Mouse (Mus musculus) MEL (cell line): ENCODE data around the gene Xpot. TPM values are rescaled to one million over a fixed set of nuclear protein-coding genes. Genes with fewer than 3 reads are reported as not detected.

Source experiments
- DNase-seq: peaks from one replicate; pipeline ENCODE4 v3.0.0; 2011; ENCODE audit warnings: low read depth, low spot score
- H3K27ac ChIP-seq: 2 replicates; pipeline ENCODE4 v1.5.1; 2012; ENCODE audit warnings: low read depth, mild to moderate bottlenecking, control low read depth, low read length, moderate library complexity; ENCODE audit not compliant: control insufficient read depth
- H3K27me3 ChIP-seq, 2 experiments: fragments of 150-350 bp in 1 of 2; sonication (generic) in 1 of 2; 2 replicates each; pipeline ENCODE4 v1.6.1; 2012; ENCODE audit warnings: low read length in 2 of 2, mild to moderate bottlenecking in 2 of 2, improper control_type of control experiment in 1 of 2, moderate library complexity in 1 of 2; ENCODE audit not compliant: insufficient read depth in 2 of 2, control insufficient read depth in 1 of 2
- H3K36me3 ChIP-seq, 2 experiments: 2 replicates each; pipeline ENCODE4 v1.6.1; 2012 to 2014; ENCODE audit warnings: low read length in 2 of 2, improper control_type of control experiment in 1 of 2, inconsistent platforms in 1 of 2, mild to moderate bottlenecking in 1 of 2; ENCODE audit not compliant: insufficient read depth in 2 of 2, control insufficient read depth in 1 of 2
- H3K4me1 ChIP-seq, 2 experiments: fragments of 150-350 bp in 1 of 2; sonication (generic) in 1 of 2; 2 replicates each; pipeline ENCODE4 v1.6.1; 2012; ENCODE audit warnings: low read length in 2 of 2, improper control_type of control experiment in 1 of 2, mild to moderate bottlenecking in 1 of 2; ENCODE audit not compliant: insufficient read depth in 2 of 2, control insufficient read depth in 1 of 2
- H3K4me3 ChIP-seq, 2 experiments: fragments of 150-350 bp in 1 of 2; sonication (generic) in 1 of 2; 2 replicates each; pipeline ENCODE4 v1.5.1; 2012; ENCODE audit warnings: low read depth in 2 of 2, low read length in 2 of 2, mild to moderate bottlenecking in 2 of 2, moderate library complexity in 2 of 2, control low read depth in 1 of 2, improper control_type of control experiment in 1 of 2; ENCODE audit not compliant: control insufficient read depth in 1 of 2, insufficient read depth in 1 of 2
- H3K79me2 ChIP-seq: 2 replicates; pipeline ENCODE4 v1.6.1; 2012; ENCODE audit warnings: mild to moderate bottlenecking, low read length, moderate library complexity; ENCODE audit not compliant: control insufficient read depth, poor library complexity, insufficient read depth
- H3K9ac ChIP-seq: 2 replicates; pipeline ENCODE4 v1.6.1; 2012; ENCODE audit warnings: low read depth, mild to moderate bottlenecking, control low read depth, low read length, moderate library complexity; ENCODE audit not compliant: control insufficient read depth, poor library complexity, severe bottlenecking
- H3K9me3 ChIP-seq: fragments of 150-350 bp; sonication (generic); replicated peaks from 2 replicates; pipeline ENCODE4 v1.6.1; 2012; ENCODE audit warnings: mild to moderate bottlenecking, low read length, improper control_type of control experiment, moderate library complexity; ENCODE audit not compliant: insufficient read depth
- CHD1 ChIP-seq: IDR thresholded peaks from 2 replicates; pipeline ENCODE4 v1.6.1; 2012; ENCODE audit warnings: low read depth, mild to moderate bottlenecking, inconsistent platforms, low read length, improper control_type of control experiment
- ELF1 ChIP-seq: IDR thresholded peaks from 2 replicates; pipeline ENCODE4 v1.6.1; 2014; ENCODE audit warnings: low read depth, mild to moderate bottlenecking, inconsistent platforms, low read length, improper control_type of control experiment, moderate library complexity
- JUND ChIP-seq: IDR thresholded peaks from 2 replicates; pipeline ENCODE4 v1.6.1; 2011; ENCODE audit warnings: low read depth, mild to moderate bottlenecking, improper control_type of control experiment, low read length
- MAX ChIP-seq: IDR thresholded peaks from 2 replicates; pipeline ENCODE4 v1.6.1; 2011; ENCODE audit warnings: low read length, improper control_type of control experiment
- MAZ ChIP-seq: IDR thresholded peaks from 2 replicates; pipeline ENCODE4 v1.6.1; 2012; ENCODE audit warnings: low read depth, mild to moderate bottlenecking, inconsistent platforms, low read length, improper control_type of control experiment
- MEF2A ChIP-seq: IDR thresholded peaks from 2 replicates; pipeline ENCODE4 v1.6.1; 2014; ENCODE audit warnings: low read depth, mild to moderate bottlenecking, inconsistent platforms, low read length, improper control_type of control experiment; ENCODE audit not compliant: poor library complexity, insufficient replicate concordance, severe bottlenecking; ENCODE audit errors: extremely low read depth
- MYC ChIP-seq: IDR thresholded peaks from 2 replicates; pipeline ENCODE4 v1.6.1; 2011; ENCODE audit warnings: low read depth, mild to moderate bottlenecking, low read length, improper control_type of control experiment, moderate library complexity
- NELFE ChIP-seq: IDR thresholded peaks from 2 replicates; pipeline ENCODE4 v1.6.1; 2011; ENCODE audit warnings: low read depth, low read length, improper control_type of control experiment
- RAD21 ChIP-seq: IDR thresholded peaks from 2 replicates; pipeline ENCODE4 v1.6.1; 2011; ENCODE audit warnings: mild to moderate bottlenecking, low read depth, low read length, improper control_type of control experiment
- RCOR1 ChIP-seq: IDR thresholded peaks from 2 replicates; pipeline ENCODE4 v1.6.1; 2012; ENCODE audit warnings: low read depth, mild to moderate bottlenecking, inconsistent platforms, low read length, improper control_type of control experiment
- SMC3 ChIP-seq: IDR thresholded peaks from 2 replicates; pipeline ENCODE4 v1.6.1; 2011; ENCODE audit warnings: low read depth, low read length, improper control_type of control experiment
- TAL1 ChIP-seq: IDR thresholded peaks from 2 replicates; pipeline ENCODE4 v1.6.1; 2012; ENCODE audit warnings: mild to moderate bottlenecking, inconsistent platforms, low read length, moderate library complexity, mixed read lengths
- TBP ChIP-seq: IDR thresholded peaks from 2 replicates; pipeline ENCODE4 v1.8.0; 2011; ENCODE audit warnings: low read depth, low read length, improper control_type of control experiment
- USF1 ChIP-seq: IDR thresholded peaks from 2 replicates; pipeline ENCODE4 v1.6.1; 2014; ENCODE audit warnings: low read depth, mild to moderate bottlenecking, inconsistent platforms, low read length, improper control_type of control experiment, moderate library complexity
- USF2 ChIP-seq, 2 experiments: IDR thresholded peaks; 2 replicates each; pipeline ENCODE4 v1.6.1; 2011 to 2012; ENCODE audit warnings: improper control_type of control experiment in 2 of 2, low read length in 2 of 2, borderline replicate concordance in 1 of 2, inconsistent platforms in 1 of 2, low read depth in 1 of 2, mild to moderate bottlenecking in 1 of 2; ENCODE audit not compliant: insufficient read depth in 1 of 2
- ZKSCAN1 ChIP-seq: IDR thresholded peaks from 2 replicates; pipeline ENCODE4 v1.6.1; 2012; ENCODE audit warnings: low read depth, mild to moderate bottlenecking, inconsistent platforms, low read length, improper control_type of control experiment, moderate library complexity
- polyA plus RNA-seq, 2 experiments: library from polyadenylated mRNA; stranded (reverse) in 1 of 2; unstranded in 1 of 2; fragments of >175 nt in 1 of 2; fragments of >200 nt in 1 of 2; gene quantifications; 2 replicates each; pipeline versions ENCODE4 v1.2.1 to v1.2.4; 2012; ENCODE audit warnings: low replicate concordance in 2 of 2, low read depth in 1 of 2; ENCODE audit not compliant: insufficient read length in 2 of 2, insufficient read depth in 1 of 2, missing spikeins in 1 of 2
- total RNA-seq: library from RNA; depleted of rRNA; stranded (reverse); fragments of 300-350 nt; gene quantifications from 2 replicates; pipeline ENCODE4 v1.2.3, GENCODE M21; 2012

The Xpot gene
- total and polyA plus RNA-seq, 3 experiments = 122 to 304 (median 154) TPM

GRCm38 (mm10) chr10:121591106-121591505 is 35.0 kb downstream of the Xpot start:
- Histone ChIP-seq H3K4me3 (no peak overlapping the region), H3K4me1 (peaks cover 0 to 2% of the 10 kb centered on the region in 2 experiments; a peak in 1 of 4 replicates), H3K79me2 (peaks cover 4% of the 10 kb centered on the region; the same call in 1 of the 2 replicates), H3K36me3 (peaks cover 3 to 29% of the 10 kb centered on the region in 2 experiments), H3K9ac (no peak overlapping the region), H3K27me3 (no peaks in the 10 kb centered on the region), H3K9me3 (no peaks in the 10 kb centered on the region), H3K27ac (no peak overlapping the region)
- DNase-seq = no peak
- TF ChIP-seq MAZ = no peak
- no peak for TF ChIP-seq NELFE
- TF ChIP-seq MAX = no peak
- TF ChIP-seq TBP = no peak
- no peak for TF ChIP-seq MYC
- no peak for TF ChIP-seq TAL1
- no peak for TF ChIP-seq ELF1
- TF ChIP-seq SMC3 = no peak

GRCm38 (mm10) chr10:121587371-121587840 is 38.7 kb downstream of the Xpot start:
- H3K9ac ChIP-seq = peak overlapping the region; percentile 87
- TF ChIP-seq CHD1 (0 out of 2 replicates have a peak, but pooled peaks have one; percentile 65), MEF2A (no peak), RAD21 (no peak), USF1 (no peak), ZKSCAN1 (no peak), JUND (no peak), RCOR1 (no peak), USF2 (IDR thresholded peaks at IDR 0.05; ENCODE audit: borderline replicate concordance in 1 of 2, insufficient read depth in 1 of 2, low read depth in 1 of 2, low read length in 2 of 2) (no peak)
- H3K4me1 ChIP-seq = peaks cover 8 to 9% of the 10 kb centered on the region in 2 experiments
- H3K9me3 ChIP-seq = no peaks in the 10 kb centered on the region
- H3K27ac ChIP-seq = peak overlapping the region; percentile 84; the same call in 1 of the 2 replicates
- H3K36me3 ChIP-seq = peaks cover 9 to 13% of the 10 kb centered on the region in 2 experiments
- DNase-seq = no peak
- H3K27me3 ChIP-seq = no peaks in the 10 kb centered on the region
- peak overlapping the region; percentile 88 to 100 for H3K4me3 ChIP-seq
- H3K79me2 ChIP-seq = peaks cover 11% of the 10 kb centered on the region
